24 mouse cellular contexts compared by ENCODE assay signal in genomic region chr9:60876085-60876484, GRCm38 (mm10).
A peak's percentile ranks its signal among the peaks of the same experiment; 100 is the strongest.
DNase-seq lines count a peak whose midpoint lies in the region; ATAC-seq and TF ChIP-seq lines count a peak whose summit lies in the region.
"Had no signal": no experiment of that assay in that cellular context is flagged by ENCODE, and none has a peak within 500 bp of the region (broad histone marks: within the 10 kb centered on the region; RNA-seq: fewer than 3 reads in every experiment).

No protein-coding gene starts in this region.

- ATAC-seq in hindbrain, postnatal 0 days, result no peak
- ATAC-seq in hindbrain, embryonic 13.5 days (ENCODE audit: low FRiP score), result no peak
- 0 out of 2 replicates have a peak, but pooled peaks have one; percentile 38 for ATAC-seq in neural tube, embryonic 13.5 days (ENCODE audit: low read depth)
- ATAC-seq in forebrain, embryonic 16.5 days, result peak; percentile 77
- ATAC-seq in erythroid progenitor cell, adult 5-6 weeks (replicated peaks; ENCODE audit: low FRiP score, poor library complexity, severe bottlenecking), result no peak
- no peak for ATAC-seq in liver, embryonic 11.5 days (replicated peaks; ENCODE audit: low FRiP score)
- ATAC-seq: inflammation-experienced regulatory T-cells, adult 6 months; intestine, postnatal 0 days had no signal

- H3K27me3 ChIP-seq in hindbrain, postnatal 0 days (ENCODE audit: insufficient read depth, low read length), result no peaks in the 10 kb centered on the region
- no peaks in the 10 kb centered on the region for H3K27me3 ChIP-seq in hindbrain, embryonic 13.5 days
- no peaks in the 10 kb centered on the region for H3K27me3 ChIP-seq in neural tube, embryonic 13.5 days
- H3K27me3 ChIP-seq in forebrain, embryonic 16.5 days (replicated peaks; ENCODE audit: control insufficient read depth, insufficient read depth, low read length), result no peaks in the 10 kb centered on the region
- H3K27me3 ChIP-seq in liver, embryonic 11.5 days (replicated peaks; ENCODE audit: control insufficient read depth, insufficient read depth, low read length), result no peaks in the 10 kb centered on the region
- H3K27me3 ChIP-seq: embryonic facial prominence, embryonic 15.5 days; hindbrain, embryonic 15.5 days had no signal

- no peak overlapping the region for H3K27ac ChIP-seq in hindbrain, postnatal 0 days
- H3K27ac ChIP-seq in hindbrain, embryonic 13.5 days, result no peak overlapping the region
- no peak overlapping the region for H3K27ac ChIP-seq in neural tube, embryonic 13.5 days (replicated peaks)
- peak overlapping the region; percentile 81 for H3K27ac ChIP-seq in forebrain, embryonic 16.5 days (ENCODE audit: low read length)
- no peak overlapping the region for H3K27ac ChIP-seq in liver, embryonic 11.5 days (ENCODE audit: low read depth, low read length)
- H3K27ac ChIP-seq: embryonic facial prominence, embryonic 15.5 days; heart, embryonic 10.5 days; hindbrain, embryonic 15.5 days had no signal

- H3K9ac ChIP-seq in hindbrain, postnatal 0 days (replicated peaks; ENCODE audit: low read length), result no peak overlapping the region
- no peak overlapping the region for H3K9ac ChIP-seq in hindbrain, embryonic 13.5 days
- H3K9ac ChIP-seq in neural tube, embryonic 13.5 days, result 0 out of 2 replicates have a peak overlapping the region, but pooled peaks have one; percentile 17
- H3K9ac ChIP-seq in forebrain, embryonic 16.5 days (replicated peaks; ENCODE audit: low read depth, low read length), result no peak overlapping the region
- no peak overlapping the region for H3K9ac ChIP-seq in liver, embryonic 11.5 days (ENCODE audit: low read depth, low read length)
- H3K9ac ChIP-seq: embryonic facial prominence, embryonic 15.5 days; hindbrain, embryonic 15.5 days had no signal

- WGBS in hindbrain, postnatal 0 days, result 31% methylated on average over 9 of the region's 9 CpGs
- WGBS in hindbrain, embryonic 13.5 days, result 43% methylated on average over 9 of the region's 9 CpGs
- 49% methylated on average over 9 of the region's 9 CpGs for WGBS in neural tube, embryonic 13.5 days
- 17% methylated on average over 9 of the region's 9 CpGs for WGBS in forebrain, embryonic 16.5 days
- 94% methylated on average over 9 of the region's 9 CpGs for WGBS in liver, embryonic 11.5 days

- peak; percentile 43 for DNase-seq in hindbrain, postnatal 0 days (ENCODE audit: low spot score)
- no peak for DNase-seq in neural tube, embryonic 10.5 days (ENCODE audit: extremely low spot score, low spot score)
- no peak for DNase-seq in liver, embryonic 11.5 days (ENCODE audit: low spot score)
- DNase-seq: adrenal gland, adult 8-10 months; adrenal gland, postnatal 36 days; cerebellum, adult 11 months; cerebellum, adult 8-10 months; cerebellum, postnatal 14 days; embryo, embryonic 11 days; gastrocnemius, postnatal 36 days; heart, adult 11 months; heart, postnatal 10 days; heart, postnatal 4 days had no signal

- no peak overlapping the region for H3K4me3 ChIP-seq in hindbrain, postnatal 0 days (ENCODE audit: low read length)
- H3K4me3 ChIP-seq in hindbrain, embryonic 13.5 days, result no peak overlapping the region
- H3K4me3 ChIP-seq in neural tube, embryonic 13.5 days, result no peak overlapping the region
- H3K4me3 ChIP-seq in forebrain, embryonic 16.5 days (replicated peaks; ENCODE audit: low read length), result no peak overlapping the region
- no peak overlapping the region for H3K4me3 ChIP-seq in liver, embryonic 11.5 days (ENCODE audit: low read depth, low read length)
- H3K4me3 ChIP-seq: embryonic facial prominence, embryonic 15.5 days; erythroblast, embryonic 14.5 days; heart, embryonic 10.5 days; hindbrain, embryonic 15.5 days had no signal

- H3K36me3 ChIP-seq in hindbrain, postnatal 0 days (ENCODE audit: insufficient read depth, low read length), result no peaks in the 10 kb centered on the region
- peaks cover 7% of the 10 kb centered on the region; the same call in 1 of the 2 replicates for H3K36me3 ChIP-seq in hindbrain, embryonic 13.5 days
- H3K36me3 ChIP-seq in neural tube, embryonic 13.5 days, result peaks cover 6% of the 10 kb centered on the region; the same call in 1 of the 2 replicates
- H3K36me3 ChIP-seq in forebrain, embryonic 16.5 days (ENCODE audit: control insufficient read depth, insufficient read depth), result no peaks in the 10 kb centered on the region
- no peaks in the 10 kb centered on the region; the same call in 1 of the 2 replicates for H3K36me3 ChIP-seq in liver, embryonic 11.5 days (ENCODE audit: control insufficient read depth, insufficient read depth, low read length)
- H3K36me3 ChIP-seq: G1E; hindbrain, embryonic 15.5 days had no signal

- no peaks in the 10 kb centered on the region for H3K9me3 ChIP-seq in hindbrain, postnatal 0 days (ENCODE audit: low read length)
- no peaks in the 10 kb centered on the region for H3K9me3 ChIP-seq in hindbrain, embryonic 13.5 days
- no peaks in the 10 kb centered on the region for H3K9me3 ChIP-seq in neural tube, embryonic 13.5 days
- H3K9me3 ChIP-seq in forebrain, embryonic 16.5 days (ENCODE audit: control insufficient read depth, low read length), result no peaks in the 10 kb centered on the region
- no peaks in the 10 kb centered on the region for H3K9me3 ChIP-seq in liver, embryonic 11.5 days (ENCODE audit: control insufficient read depth, low read length)
- H3K9me3 ChIP-seq: embryonic facial prominence, embryonic 15.5 days; G1E; heart, embryonic 10.5 days; hindbrain, embryonic 15.5 days had no signal

- no peak for TF ChIP-seq CTCF in hindbrain, postnatal 0 days (IDR thresholded peaks at IDR 0.05; ENCODE audit: low read depth)

- no peak overlapping the region for H3K4me2 ChIP-seq in hindbrain, postnatal 0 days (ENCODE audit: low read depth, low read length)
- H3K4me2 ChIP-seq in hindbrain, embryonic 13.5 days, result no peak overlapping the region
- no peak overlapping the region for H3K4me2 ChIP-seq in neural tube, embryonic 13.5 days
- peak overlapping the region; percentile 10 for H3K4me2 ChIP-seq in forebrain, embryonic 16.5 days (ENCODE audit: low read length)
- H3K4me2 ChIP-seq in liver, embryonic 11.5 days, result no peak overlapping the region
- H3K4me2 ChIP-seq: embryonic facial prominence, embryonic 15.5 days; hindbrain, embryonic 15.5 days had no signal

- 0 out of 2 replicates have a peak, but pooled peaks cover 3% of the 10 kb centered on the region for H3K4me1 ChIP-seq in hindbrain, postnatal 0 days (ENCODE audit: insufficient read depth, low read length)
- H3K4me1 ChIP-seq in hindbrain, embryonic 13.5 days (replicated peaks), result peaks cover 32% of the 10 kb centered on the region
- H3K4me1 ChIP-seq in neural tube, embryonic 13.5 days (replicated peaks), result peaks cover 36% of the 10 kb centered on the region
- H3K4me1 ChIP-seq in forebrain, embryonic 16.5 days (replicated peaks; ENCODE audit: control insufficient read depth, insufficient read depth, low read length), result peaks cover 45% of the 10 kb centered on the region
- no peaks in the 10 kb centered on the region for H3K4me1 ChIP-seq in liver, embryonic 11.5 days (replicated peaks; ENCODE audit: control insufficient read depth, insufficient read depth, low read length)
- H3K4me1 ChIP-seq: embryonic facial prominence, embryonic 15.5 days; heart, embryonic 10.5 days had no signal

Comparison
In these comparisons a context has a peak if more than half of its experiments do, and no peak if none do; other contexts are left out.
1. ATAC-seq: peak in neural tube, embryonic 13.5 days (single experiment) and forebrain, embryonic 16.5 days (single experiment); none in hindbrain, postnatal 0 days (single experiment), hindbrain, embryonic 13.5 days (single experiment), erythroid progenitor cell, adult 5-6 weeks (single experiment) and liver, embryonic 11.5 days (single experiment).